Mouse (Mus musculus) adrenal gland, postnatal 14 days (tissue): ENCODE measurements around the gene Cpb2. TPM values are rescaled to one million over a fixed set of nuclear protein-coding genes. Genes with fewer than 3 reads are reported as not detected.

Source experiments
- DNase-seq: peaks from one replicate; pipeline ENCODE4 v3.0.0; 2021; ENCODE audit warnings: mixed read lengths
- long read RNA-seq, 2 experiments: library from polyadenylated mRNA; stranded (forward); transcript quantifications; one replicate each; pipeline ENCODE4 v2.0.0; 2021
- total RNA-seq: library from RNA; stranded (reverse); gene quantifications from 2 replicates; pipeline ENCODE4 v1.2.3, GENCODE M21; 2021

The Cpb2 gene
- 1.4 and 44.6 TPM in 2 replicates for total RNA-seq
- long read RNA-seq, experiment 1, partial matches to known transcripts = 0 of 1 reads
- long read RNA-seq, experiment 1, other reads (novel, unspliced or antisense) = 0 of 1 reads
- long read RNA-seq, experiment 2, transcript Cpb2-201 (11 exons, 1,477 nt) = major isoform, 28 of 33 reads
- long read RNA-seq, experiment 2, partial matches to known transcripts = 0 of 33 reads
- long read RNA-seq, experiment 2, other reads (novel, unspliced or antisense) = 5 of 33 reads

DNA sequence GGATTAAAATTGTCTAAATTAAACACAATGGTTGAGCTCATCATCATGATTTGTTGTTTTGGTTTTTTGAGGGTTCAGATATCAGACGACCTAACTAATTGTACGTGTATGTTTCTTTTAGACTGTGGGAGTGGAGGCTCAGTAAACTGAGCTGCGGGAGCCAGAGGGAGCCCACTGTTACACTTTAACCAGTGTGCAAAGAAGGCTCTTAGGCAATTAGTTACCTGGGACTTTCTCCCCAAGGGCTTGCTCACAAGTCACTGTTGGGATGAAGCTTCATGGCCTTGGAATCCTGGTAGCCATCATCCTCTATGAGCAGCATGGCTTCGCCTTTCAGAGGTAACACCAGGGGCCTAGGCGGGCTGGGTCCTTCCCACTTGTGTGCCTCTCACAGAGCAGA, at the start of gene Cpb2:
Gene Cpb2 (plus strand): TSS at position 201 of the 400 bp plus-strand sequence.
- DNase-seq = no peak

DNA sequence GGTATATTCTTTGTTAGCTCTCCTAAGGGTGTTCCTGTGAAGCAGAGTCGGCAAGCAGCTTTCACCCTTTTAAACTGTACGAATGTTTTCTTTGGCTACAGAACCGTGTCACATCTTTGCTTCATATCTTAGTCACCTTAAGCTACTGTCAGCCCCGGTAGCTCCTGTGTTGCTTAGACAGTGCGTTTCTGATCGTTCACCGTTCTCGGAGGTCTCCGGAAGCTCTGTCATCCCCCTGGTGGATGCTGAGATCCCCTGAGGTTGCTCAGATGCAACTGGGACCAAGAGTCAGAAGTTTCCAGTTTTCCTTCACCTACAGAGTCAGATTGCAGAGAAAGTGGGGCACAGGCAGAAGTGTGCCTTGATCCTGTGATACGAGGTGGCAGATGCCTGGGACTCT, 49.7 kb upstream of the Cpb2 start:
- no peak for DNase-seq

DNA sequence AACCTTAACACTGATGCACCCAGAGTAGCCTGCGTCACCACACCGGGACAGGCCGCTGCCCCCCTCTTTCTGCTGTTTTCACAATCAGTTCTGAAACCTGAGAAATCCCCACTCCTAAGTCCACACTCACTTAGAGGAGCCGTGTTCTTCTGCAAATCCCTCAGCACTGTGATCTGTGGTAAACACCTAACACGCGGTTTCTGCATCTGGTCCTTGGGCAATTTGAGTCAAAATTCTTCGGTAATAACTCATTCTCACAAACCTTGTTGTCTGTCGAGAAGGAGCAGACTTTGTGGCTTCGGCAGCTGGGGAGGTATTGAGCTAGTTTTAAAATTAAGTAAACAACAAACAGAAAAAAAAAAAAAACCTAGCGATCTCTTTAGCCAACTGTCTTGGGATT, 49.2 kb upstream of the Cpb2 start:
- DNase-seq = no peak

DNA sequence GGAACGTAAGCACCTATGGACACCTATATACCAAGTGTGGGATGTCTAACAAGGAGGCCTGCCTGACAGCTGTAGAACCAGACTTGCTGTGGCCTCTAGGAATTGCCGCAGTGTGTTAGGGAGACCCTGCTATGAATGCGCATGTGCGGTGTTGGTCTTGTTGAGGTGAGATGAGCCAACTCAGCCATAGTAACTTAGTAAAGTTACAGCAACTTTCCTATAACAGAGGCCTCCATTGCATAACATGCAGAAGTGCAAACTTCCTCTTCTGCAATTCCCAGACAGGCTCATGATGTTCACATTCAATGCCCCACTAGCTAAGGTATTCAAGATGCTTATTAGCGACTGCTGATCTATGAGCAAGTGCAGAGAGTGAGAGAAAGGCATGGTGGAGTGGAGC, 46.6 kb upstream of the Cpb2 start:
- DNase-seq = no peak

DNA sequence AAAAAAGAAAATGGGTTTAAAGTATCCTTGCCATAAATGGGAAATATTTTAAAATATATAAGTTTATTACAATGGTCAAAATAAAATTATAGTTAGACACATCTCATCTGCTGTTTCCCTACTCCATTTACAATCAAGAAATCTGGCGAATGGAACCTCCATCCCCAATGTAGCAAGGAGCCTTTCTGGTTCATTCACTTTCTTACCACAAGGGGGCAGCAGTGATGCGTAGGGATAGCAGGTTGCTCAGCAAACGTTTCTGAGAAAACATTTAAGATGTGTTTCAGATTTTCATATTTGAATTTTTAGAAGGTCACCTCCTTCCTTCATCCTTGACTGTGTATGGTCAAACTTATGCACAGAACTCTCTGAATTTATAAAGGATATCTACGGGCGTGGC, 45.1 kb upstream of the Cpb2 start:
- peak; percentile 71 for DNase-seq

DNA sequence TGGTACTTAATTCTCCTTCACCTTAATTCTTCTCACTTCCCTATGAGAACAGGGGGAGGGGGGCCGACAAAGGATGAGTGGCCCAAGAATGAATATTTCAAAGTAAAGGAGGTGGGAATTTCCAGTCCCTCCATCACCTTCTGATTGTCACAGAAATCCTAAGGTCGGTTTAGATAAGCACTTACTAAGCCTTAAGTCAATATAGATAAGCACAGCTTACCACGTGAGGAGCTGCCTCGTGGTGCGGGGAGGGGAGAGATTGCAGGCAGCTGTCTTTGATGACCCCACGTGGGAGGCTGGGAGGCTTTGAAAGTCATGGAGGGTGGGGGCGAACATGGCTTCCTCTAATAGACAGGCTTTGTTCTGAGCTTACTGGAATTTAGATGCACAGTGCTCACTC, 44.4 kb upstream of the Cpb2 start:
- DNase-seq = no peak

DNA sequence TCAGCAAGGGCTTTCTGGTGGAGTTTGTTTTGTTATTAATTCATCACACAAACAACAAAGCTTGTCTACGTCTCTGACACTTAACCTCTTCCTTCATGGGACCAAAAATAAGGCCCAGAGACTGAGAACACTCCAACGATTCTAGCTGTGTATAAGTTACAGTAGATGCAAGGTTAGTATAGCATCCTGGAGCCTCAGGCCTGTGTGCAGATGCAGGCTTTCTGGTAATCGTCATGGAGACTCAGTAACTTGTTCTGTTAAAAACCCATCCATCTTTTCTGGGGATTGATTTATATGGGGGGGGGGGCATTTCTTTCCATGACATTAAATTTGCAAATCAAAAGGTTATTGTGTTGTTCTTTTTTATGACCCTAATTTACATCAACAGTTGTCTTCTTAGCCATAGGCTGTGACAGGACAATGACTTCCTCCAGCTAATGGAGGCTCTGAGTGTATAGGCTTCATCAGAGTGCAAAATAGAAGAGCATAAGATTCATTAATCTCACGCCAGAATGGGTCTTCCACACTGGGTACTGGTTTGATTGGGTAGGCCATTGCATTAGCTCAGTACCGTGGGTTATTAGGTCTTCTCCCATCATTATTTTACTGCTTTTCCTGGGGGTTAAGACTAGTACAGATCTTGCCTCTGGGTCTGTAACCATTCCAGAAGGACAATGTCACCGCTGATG, 36.6 kb upstream of the Cpb2 start:
- DNase-seq = no peak

DNA sequence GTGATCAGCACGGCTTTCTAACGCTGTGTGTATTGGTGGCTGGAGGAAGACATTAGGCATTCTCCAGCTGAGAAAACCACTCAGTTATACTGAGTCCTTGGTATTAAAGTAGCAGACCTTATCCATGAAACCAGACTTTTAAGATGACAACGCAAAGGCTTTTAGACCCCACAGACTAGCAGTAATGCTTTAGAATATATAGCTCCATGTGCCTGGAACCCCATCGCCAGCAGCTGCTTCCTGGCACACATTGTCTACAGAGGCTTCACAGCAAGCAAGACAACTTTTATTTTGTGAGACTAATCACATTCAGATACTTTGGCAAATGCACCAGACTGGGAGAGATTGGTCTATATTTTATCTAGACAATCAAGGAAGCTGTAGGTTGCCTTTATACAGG, 35.8 kb upstream of the Cpb2 start:
- no peak for DNase-seq

DNA sequence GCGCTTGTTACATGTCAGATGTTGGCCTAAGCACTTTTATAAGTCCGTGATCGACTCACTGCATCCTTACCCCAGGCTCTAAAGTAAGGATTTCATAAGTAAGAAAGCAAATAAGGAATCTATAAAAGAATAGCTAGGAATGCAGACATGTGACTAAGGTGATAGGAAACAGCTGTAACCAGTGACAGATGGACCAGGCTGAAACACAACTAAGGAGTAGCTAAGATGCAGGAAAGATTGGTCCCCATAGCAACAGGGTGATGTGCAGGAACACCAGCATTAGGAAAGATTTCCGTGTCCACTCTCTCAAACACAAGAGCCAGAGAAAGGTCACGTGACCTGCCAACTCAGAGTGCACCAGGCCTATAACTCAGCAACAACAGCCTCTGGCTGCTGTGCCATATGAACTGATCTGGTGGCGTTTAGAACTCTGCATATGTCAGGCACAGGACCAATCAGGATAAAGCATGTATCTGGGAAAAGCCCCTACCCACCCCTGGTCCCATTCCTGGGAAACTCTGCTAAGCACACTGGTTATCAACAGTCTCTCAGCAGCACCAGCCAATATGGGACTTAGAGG, 33.4 kb upstream of the Cpb2 start:
- no peak for DNase-seq

DNA sequence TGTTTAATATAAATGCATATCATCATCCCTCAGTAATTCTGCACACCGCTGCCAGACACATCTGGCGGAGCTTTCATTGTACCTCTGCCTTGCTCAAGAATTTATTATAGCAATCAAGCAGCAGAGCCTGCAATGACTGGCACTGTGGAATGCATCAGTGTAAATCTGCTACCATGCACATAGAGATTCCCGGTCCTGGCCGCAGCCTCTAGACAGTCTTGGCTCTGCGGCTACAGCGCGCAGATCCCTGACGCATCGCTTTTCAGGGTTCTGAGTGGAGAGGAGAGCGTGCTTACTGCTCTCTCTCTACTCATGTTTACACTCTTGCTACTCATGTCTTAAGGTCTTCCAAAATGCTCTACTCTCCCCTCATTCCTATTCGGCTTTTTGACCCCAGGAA, 28.3 kb upstream of the Cpb2 start:
- DNase-seq = no peak

DNA sequence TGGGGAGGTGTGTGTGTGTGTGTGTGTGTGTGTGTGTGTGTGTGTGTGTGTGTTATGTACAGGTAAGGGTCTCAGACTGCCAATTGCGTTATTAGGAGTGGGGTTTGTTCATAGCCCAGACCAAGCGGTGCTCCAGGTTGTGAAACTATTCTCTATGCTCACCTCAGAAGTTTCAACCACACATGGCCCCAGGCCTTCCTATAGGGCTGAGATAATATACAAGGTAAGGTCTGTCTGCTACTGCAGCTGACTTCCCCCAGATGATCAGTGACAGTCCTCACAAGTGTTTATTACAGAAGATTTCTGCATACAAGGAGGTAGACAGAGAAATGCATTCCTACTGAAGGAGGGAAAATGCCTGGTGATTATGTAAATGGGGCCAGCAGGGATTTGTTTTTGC, 23.2 kb upstream of the Cpb2 start:
- DNase-seq = no peak

DNA sequence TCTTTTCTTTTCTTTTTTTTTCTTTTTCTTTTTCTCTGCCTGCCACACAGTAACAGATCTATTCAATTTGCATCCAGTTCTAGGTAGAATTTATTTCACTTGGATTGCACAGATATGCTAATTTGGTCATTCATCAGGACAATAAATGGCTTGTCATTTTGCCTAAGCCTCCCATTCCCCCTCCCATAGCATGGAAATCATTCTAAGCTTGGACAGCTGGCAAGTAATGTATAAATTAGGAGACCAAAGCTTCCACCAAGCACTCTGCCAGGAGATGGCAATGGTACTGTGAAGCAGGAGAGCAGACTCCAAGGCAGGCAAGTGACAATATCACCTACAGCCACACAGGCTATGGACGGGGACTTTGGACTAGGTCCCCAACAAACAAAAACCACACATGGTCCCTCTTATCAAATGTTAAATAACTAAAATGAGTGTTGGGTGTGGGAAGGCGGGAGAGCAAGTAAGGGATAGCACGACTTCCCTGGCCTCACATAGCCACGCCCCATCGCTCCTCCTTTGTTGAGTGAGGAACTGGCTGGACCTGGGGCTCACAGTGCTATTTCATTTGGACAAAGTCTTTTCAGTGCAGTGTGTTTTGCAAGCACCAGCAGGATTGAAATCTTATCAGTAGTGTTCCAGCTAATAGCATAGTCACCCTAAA, 22.7 kb upstream of the Cpb2 start:
- DNase-seq = no peak

DNA sequence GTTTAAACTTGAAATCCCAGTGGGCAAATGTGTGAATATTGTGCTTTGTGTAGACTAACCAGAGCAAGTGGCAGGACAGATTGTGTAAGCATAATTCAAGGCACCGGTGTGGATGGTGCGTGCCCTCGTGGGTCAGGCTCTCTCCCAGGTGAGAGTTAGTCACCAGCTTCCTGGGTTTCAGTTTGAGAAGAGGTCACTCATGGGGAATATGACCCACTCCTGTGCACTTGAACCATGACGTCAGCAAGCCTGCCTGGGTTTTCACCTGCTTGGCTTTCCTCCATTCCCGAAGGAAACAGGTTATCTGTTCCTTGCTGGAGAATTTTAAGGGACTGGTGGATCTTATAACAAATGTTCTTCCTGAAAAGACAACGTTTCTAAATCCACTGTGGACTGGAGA, 19.7 kb upstream of the Cpb2 start:
- DNase-seq = no peak

DNA sequence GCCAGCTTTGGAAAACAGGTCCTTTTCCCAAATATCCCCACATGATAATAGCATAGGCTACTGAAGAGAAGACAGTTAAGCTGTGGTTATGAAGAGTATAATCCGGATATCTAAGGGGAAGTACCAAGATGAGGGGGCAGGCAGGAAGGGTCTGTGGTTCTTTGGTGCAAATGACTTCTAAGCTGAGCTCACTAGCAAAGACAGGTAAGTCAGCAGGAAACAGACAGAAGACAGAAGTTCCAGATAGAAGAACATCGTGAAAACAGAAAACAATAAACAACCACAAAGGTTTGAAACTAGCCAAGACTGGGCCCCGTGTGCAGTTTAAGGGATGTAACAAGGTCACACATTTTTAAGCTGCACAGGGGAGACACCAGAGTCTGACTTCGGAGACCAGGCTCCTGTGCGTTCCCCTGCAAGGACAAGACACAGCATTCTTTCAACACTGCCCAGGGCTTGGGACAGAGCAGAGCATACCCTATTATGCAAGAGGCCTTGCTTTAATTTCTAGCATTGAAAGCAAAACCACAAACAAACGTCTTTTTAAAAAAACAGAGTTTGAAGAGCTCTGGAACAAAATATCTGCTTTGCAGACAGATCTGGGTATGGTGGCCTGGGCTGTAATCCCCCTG, 14.5 kb upstream of the Cpb2 start:
- DNase-seq = no peak

DNA sequence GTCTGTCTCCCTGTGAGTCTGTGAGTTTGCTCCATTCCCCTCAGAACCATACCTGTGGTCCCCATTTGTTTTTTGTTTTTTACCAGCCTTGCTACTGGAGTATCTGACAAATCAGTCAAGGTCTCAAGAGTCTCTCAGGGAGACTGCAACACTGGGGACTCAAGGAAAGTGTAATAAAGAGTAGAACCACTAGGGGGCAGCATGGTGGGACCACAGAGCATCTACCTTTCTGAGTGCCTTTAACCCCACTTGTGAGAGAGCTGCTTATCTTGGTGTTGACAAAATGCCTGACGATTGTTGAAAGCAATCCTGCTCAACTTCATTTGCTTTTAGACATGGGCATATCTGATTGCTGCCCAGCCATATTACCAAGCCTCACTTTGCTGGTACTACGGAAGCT, 12.3 kb upstream of the Cpb2 start:
- peak; percentile 43 for DNase-seq

DNA sequence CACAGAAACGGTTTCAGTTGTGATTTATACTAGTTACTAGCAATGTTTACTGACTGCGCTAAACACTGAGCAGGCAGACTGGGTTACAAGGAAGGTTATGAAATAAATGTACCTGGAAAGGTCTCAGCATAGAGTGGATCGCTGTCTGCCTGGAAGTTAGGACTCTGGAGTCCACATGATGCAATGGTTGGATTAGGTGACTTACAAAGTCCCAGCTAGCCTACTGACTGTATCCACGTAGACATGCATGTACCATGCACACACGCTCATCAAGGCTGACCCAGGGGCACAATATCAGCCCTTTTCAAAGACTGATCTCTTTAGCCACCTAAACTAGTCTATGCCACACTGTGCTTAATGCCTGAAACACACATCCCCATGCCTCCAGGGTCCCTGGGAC, 9.0 kb upstream of the Cpb2 start:
- DNase-seq = no peak

DNA sequence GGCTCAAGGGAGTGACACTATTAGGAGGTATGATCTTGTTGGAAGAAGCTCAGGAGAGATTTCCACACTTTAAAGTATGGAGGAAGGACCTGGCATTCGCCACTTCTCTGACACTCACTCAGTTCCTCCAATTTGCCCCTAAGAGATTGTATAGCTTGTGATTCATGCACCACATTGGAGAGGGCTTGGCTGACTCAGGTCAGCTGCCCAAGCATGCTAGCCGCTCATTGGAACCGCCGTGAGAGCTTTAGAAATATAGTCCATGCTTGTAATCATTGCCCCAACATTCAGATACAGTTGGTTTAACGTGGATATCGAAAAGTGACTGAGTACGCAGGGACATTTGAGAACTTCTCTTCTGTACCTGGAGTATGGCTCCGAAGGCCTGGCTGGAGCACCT, 6.5 kb upstream of the Cpb2 start:
- DNase-seq = no peak

DNA sequence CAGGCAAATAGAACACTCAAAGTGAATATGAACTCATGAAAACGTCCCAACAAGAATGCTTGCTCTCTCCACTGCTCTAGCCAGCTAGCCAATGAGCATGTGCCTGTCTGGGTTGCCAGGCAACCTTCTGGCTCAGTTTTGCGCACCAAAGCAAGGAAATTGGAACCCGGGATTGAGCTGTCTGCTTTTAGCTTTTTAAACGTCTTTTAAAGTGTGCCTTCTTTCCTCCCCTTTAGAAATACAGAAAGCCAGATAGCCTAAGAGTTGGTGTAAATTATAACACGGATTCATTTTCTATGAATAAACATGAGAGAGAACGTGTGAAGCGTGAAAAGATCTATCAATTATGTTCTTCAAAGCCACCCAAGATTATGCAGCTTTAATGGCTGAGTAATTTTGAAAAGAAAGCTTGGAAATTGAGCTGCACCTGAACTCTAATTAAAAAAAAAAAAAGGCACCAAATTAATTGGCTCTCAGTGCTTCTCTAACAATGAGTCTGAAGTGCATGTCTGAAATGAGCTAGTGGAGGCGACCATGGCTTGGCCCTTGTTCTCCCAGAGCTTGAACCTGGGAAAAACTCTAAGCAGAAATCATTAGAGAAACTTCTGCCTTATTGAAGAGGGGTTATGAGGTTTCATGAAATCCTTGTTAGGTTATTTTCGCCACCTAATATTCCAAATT, 6.0 kb upstream of the Cpb2 start:
- no peak for DNase-seq

DNA sequence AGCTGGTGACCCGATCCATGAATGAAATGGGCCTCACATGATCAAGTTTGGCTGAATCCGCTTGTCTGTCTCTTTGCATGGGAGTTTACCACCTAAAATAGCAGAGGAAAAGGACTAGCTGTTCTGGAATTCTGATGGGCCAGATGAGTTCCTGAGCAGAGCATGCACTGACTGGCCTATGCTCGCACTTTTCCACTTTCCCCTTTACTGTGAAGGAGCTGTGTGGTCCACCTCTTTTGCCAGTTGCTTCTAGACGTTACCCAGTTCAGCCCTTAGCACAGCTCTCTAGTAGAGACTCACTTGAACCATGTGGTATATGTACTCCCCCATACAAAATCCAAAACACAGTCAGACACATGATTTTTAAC, 5.5 kb upstream of the Cpb2 start:
- DNase-seq = no peak

DNA sequence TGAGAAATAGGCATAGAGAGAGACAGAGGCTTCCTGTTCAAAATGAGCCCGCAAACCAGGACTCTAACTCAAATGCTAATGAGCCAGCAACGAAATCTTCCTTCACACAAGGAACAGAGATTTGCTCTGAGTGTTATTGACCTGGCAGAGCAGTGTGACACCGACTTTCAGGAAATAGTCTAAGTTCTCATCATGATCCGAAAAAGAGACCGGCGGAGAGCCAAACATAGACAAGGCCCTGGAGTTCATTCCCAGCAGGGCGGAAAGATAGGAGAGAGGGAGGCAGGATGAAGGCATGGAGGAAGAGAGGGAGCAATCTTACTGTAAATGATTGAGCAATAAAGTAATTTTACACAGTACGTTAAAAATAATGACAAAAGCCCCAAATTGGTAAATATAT, 5.0 kb upstream of the Cpb2 start:
- DNase-seq = no peak

DNA sequence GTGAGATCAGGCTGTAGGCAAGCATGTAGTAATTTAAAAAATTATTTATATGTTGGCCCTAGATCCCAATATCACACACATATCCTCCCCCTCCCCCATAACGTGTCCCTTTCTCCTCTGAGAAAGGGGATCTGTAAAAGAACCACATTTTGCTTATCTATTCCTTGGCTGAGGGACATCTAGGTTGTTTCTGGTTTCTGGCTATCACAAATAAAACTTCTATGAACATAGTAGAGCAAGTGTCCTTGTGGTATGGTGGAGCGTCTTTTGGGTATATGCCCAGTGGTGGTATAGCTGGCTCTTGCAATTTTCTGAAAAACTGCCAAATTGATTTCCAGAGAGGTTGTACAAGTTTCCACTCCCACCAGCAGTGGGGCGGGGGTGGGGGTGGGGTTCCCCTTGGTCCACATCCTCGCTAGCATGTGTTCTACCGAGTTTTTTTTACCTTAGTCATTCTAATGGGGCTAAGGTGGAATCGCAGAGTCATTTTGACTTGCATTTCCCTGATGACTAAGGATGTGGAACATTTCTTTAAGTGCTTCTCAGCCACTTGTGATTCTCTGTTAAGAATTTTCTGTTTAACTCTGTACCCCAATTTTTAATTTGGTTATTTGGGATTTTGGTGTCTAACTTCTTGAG, 3.9 kb upstream of the Cpb2 start:
- DNase-seq = no peak
